Mouse (Mus musculus) cerebellum, postnatal 25 days (tissue): ENCODE results near the gene Lrriq1.

Experiments
- DNase-seq, 2 experiments: peaks; one replicate each; pipeline ENCODE4 v3.0.0; 2021; ENCODE audit warnings: mixed read lengths in 2 of 2

Lrriq1 gene

GRCm38 (mm10) chr10:103235707-103236459 lies at the start of gene Lrriq1:
Lrriq1 (minus strand) TSS chr10:103236322.
- peak; percentile 77 to 86 for DNase-seq

GRCm38 (mm10) chr10:103253842-103254803 lies 18.0 kb upstream of the Lrriq1 start:
- DNase-seq = peak in 1 of 2 experiments; percentile 18

- DNase-seq = no peak
Measured at GRCm38 (mm10) chr10:103236460-103236772, 294 bp upstream of the Lrriq1 start.

GRCm38 (mm10) chr10:103226646-103227045 lies 9.5 kb downstream of the Lrriq1 start:
- DNase-seq = no peak

- no peak for DNase-seq
Measured at GRCm38 (mm10) chr10:103194655-103195328, 41.3 kb downstream of the Lrriq1 start.

GRCm38 (mm10) chr10:103145769-103146379 lies 90.2 kb downstream of the Lrriq1 start:
- DNase-seq = no peak

GRCm38 (mm10) chr10:103144927-103145768 lies 91.0 kb downstream of the Lrriq1 start:
- no peak for DNase-seq

- no peak for DNase-seq
Measured at GRCm38 (mm10) chr10:103142526-103142925, 93.6 kb downstream of the Lrriq1 start.

- peak in 1 of 2 experiments; percentile 4 for DNase-seq
Measured at GRCm38 (mm10) chr10:103141532-103141931, 94.6 kb downstream of the Lrriq1 start.

GRCm38 (mm10) chr10:103140609-103141008 lies 95.5 kb downstream of the Lrriq1 start:
- DNase-seq = no peak

- DNase-seq = no peak
Measured at GRCm38 (mm10) chr10:103114629-103115028, 121.5 kb downstream of the Lrriq1 start.

- no peak for DNase-seq
Measured at GRCm38 (mm10) chr10:103108090-103108489, 128.0 kb downstream of the Lrriq1 start.

- no peak for DNase-seq
Measured at GRCm38 (mm10) chr10:103086101-103086500, 150.0 kb downstream of the Lrriq1 start.

- no peak for DNase-seq
Measured at GRCm38 (mm10) chr10:103049593-103049992, 186.5 kb downstream of the Lrriq1 start.

- DNase-seq = no peak
Measured at GRCm38 (mm10) chr10:103046623-103047022, 189.5 kb downstream of the Lrriq1 start.

- DNase-seq = no peak
Measured at GRCm38 (mm10) chr10:103045019-103045418, 191.1 kb downstream of the Lrriq1 start.

- no peak for DNase-seq
Measured at GRCm38 (mm10) chr10:103035002-103035640, 201.0 kb downstream of the Lrriq1 start.

GRCm38 (mm10) chr10:103030931-103031330 lies 205.2 kb downstream of the Lrriq1 start:
- no peak for DNase-seq

- peak; percentile 14 to 15 for DNase-seq
Measured at GRCm38 (mm10) chr10:103029730-103030490, 206.2 kb downstream of the Lrriq1 start, which contains the start of gene Alx1. Alx1 (minus strand) TSS chr10:103030215.

GRCm38 (mm10) chr10:103029132-103029729 lies 206.9 kb downstream of the Lrriq1 start:
- DNase-seq = no peak
